Mouse (Mus musculus): ENCODE results near the gene Flt4.
"Not testable (repeated sequence)": the region's sequence is repeated elsewhere in the genome, so short reads cannot be mapped to it uniquely, and the experiment has no call there.

The Flt4 gene

GRCm38 (mm10) chr11:49608938-49609867 lies at the start of gene Flt4:
TSS of gene Flt4 (plus strand) at chr11:49609263.
- not testable (repeated sequence) for DNase-seq (ENCODE audit: extremely low read depth, insufficient read length, low spot score)

- not testable (repeated sequence) for DNase-seq (ENCODE audit: extremely low read depth, insufficient read length, low spot score)
Measured at GRCm38 (mm10) chr11:49575054-49575453, 34.0 kb upstream of the Flt4 start.

- DNase-seq (ENCODE audit: extremely low read depth, insufficient read length, low spot score): not testable (repeated sequence)
Measured at GRCm38 (mm10) chr11:49580452-49580851, 28.6 kb upstream of the Flt4 start.

- no peak for DNase-seq (ENCODE audit: extremely low read depth, insufficient read length, low spot score)
Measured at GRCm38 (mm10) chr11:49590213-49590612, 18.9 kb upstream of the Flt4 start.

GRCm38 (mm10) chr11:49597149-49597548 lies 11.9 kb upstream of the Flt4 start:
- DNase-seq (ENCODE audit: extremely low read depth, insufficient read length, low spot score): not testable (repeated sequence)

- not testable (repeated sequence) for DNase-seq (ENCODE audit: extremely low read depth, insufficient read length, low spot score)
Measured at GRCm38 (mm10) chr11:49608306-49608705, 757 bp upstream of the Flt4 start.

- not testable (repeated sequence) for DNase-seq (ENCODE audit: extremely low read depth, insufficient read length, low spot score)
Measured at GRCm38 (mm10) chr11:49609868-49610824, 1.1 kb downstream of the Flt4 start.

GRCm38 (mm10) chr11:49611349-49611748 lies 2.3 kb downstream of the Flt4 start:
- not testable (repeated sequence) for DNase-seq (ENCODE audit: extremely low read depth, insufficient read length, low spot score)

GRCm38 (mm10) chr11:49612154-49612553 lies 3.1 kb downstream of the Flt4 start:
- no peak for DNase-seq (ENCODE audit: extremely low read depth, insufficient read length, low spot score)

GRCm38 (mm10) chr11:49613349-49613748 lies 4.3 kb downstream of the Flt4 start:
- DNase-seq (ENCODE audit: extremely low read depth, insufficient read length, low spot score): no peak

GRCm38 (mm10) chr11:49615856-49616725 lies 7.0 kb downstream of the Flt4 start:
- DNase-seq (ENCODE audit: extremely low read depth, insufficient read length, low spot score): peak; percentile 77

- no peak for DNase-seq (ENCODE audit: extremely low read depth, insufficient read length, low spot score)
Measured at GRCm38 (mm10) chr11:49618476-49618875, 9.4 kb downstream of the Flt4 start.

- DNase-seq (ENCODE audit: extremely low read depth, insufficient read length, low spot score): no peak
Measured at GRCm38 (mm10) chr11:49621953-49622352, 12.9 kb downstream of the Flt4 start.

- DNase-seq (ENCODE audit: extremely low read depth, insufficient read length, low spot score): no peak
Measured at GRCm38 (mm10) chr11:49624156-49624555, 15.1 kb downstream of the Flt4 start.

GRCm38 (mm10) chr11:49625863-49626262 lies 16.8 kb downstream of the Flt4 start:
- DNase-seq (ENCODE audit: extremely low read depth, insufficient read length, low spot score): no peak

GRCm38 (mm10) chr11:49626748-49627147 lies 17.7 kb downstream of the Flt4 start:
- DNase-seq (ENCODE audit: extremely low read depth, insufficient read length, low spot score): no peak

- no peak for DNase-seq (ENCODE audit: extremely low read depth, insufficient read length, low spot score)
Measured at GRCm38 (mm10) chr11:49631154-49631553, 22.1 kb downstream of the Flt4 start.

GRCm38 (mm10) chr11:49632256-49632655 lies 23.2 kb downstream of the Flt4 start:
- DNase-seq (ENCODE audit: extremely low read depth, insufficient read length, low spot score): no peak

- DNase-seq (ENCODE audit: extremely low read depth, insufficient read length, low spot score): no peak
Measured at GRCm38 (mm10) chr11:49634101-49634500, 25.0 kb downstream of the Flt4 start.

- no peak for DNase-seq (ENCODE audit: extremely low read depth, insufficient read length, low spot score)
Measured at GRCm38 (mm10) chr11:49635671-49636070, 26.6 kb downstream of the Flt4 start.
